Mouse (Mus musculus) large intestine, adult 2 months (tissue): ENCODE results near the gene Nr2e1. TPM values are rescaled to one million over a fixed set of nuclear protein-coding genes. Genes with fewer than 3 reads are reported as not detected.

ENCODE experiments used
- DNase-seq: peaks from one replicate; pipeline ENCODE4 v3.0.0-alpha.2; 2012; ENCODE audit warnings: low read depth, low spot score
- WGBS: fragments of 180-500 bp; shearing (Covaris S2); methylation state at CpG from one replicate; pipeline ENCODE4 v1.1.7; 2018; 5-methylcytosine and 5-hydroxymethylcytosine counted together
- polyA plus RNA-seq: library from polyadenylated mRNA; depleted of rRNA; stranded (reverse); fragments of >200 nt; gene quantifications from 2 replicates; pipeline ENCODE4 v1.2.3, GENCODE M21; 2012; rRNA removed

Nr2e1 gene
- polyA plus RNA-seq = not detected in 2 replicates

DNA sequence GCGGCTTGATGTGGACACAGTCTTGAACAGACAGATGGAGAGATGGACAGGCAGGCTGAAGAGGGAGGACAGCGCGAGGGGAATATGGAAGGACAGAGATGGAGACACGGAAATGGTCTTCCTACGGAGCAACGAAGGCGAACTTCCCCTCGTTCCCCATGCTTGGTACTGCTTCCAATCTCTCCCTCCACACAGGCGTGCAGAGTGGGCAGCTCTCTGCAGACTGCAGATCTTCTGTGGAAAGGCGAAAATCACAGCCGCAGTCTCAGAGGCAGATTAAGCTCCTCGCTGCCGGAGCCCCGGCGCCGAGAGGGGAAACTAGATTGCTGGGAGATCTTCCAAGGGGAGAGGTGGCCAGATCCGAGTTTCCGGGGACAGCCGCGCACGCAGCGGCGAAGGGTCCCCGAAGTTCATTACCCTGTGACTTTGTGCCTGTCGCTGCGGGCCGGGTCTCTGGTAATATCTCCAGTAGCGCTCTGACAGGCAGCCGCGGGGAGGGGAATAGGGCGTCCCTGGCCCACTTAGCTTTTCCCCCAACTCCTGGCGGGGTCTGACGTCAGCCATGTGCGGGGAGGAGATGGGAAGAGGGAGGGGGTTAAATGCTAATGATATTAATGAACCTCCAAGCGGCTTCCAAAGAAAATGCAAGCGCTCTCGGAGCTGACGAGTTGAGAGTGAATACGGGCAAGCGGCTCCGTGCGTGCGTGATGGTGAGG lies at the start of gene Nr2e1, which contains the start of gene Ostm1:
Gene Nr2e1 (minus strand): TSS at position 476 of the 716 bp plus-strand sequence.
Gene Ostm1 (plus strand): TSS at position 666 of the 716 bp plus-strand sequence.
- no peak for DNase-seq
- WGBS = 3% methylated on average over 43 of the region's 43 CpGs

DNA sequence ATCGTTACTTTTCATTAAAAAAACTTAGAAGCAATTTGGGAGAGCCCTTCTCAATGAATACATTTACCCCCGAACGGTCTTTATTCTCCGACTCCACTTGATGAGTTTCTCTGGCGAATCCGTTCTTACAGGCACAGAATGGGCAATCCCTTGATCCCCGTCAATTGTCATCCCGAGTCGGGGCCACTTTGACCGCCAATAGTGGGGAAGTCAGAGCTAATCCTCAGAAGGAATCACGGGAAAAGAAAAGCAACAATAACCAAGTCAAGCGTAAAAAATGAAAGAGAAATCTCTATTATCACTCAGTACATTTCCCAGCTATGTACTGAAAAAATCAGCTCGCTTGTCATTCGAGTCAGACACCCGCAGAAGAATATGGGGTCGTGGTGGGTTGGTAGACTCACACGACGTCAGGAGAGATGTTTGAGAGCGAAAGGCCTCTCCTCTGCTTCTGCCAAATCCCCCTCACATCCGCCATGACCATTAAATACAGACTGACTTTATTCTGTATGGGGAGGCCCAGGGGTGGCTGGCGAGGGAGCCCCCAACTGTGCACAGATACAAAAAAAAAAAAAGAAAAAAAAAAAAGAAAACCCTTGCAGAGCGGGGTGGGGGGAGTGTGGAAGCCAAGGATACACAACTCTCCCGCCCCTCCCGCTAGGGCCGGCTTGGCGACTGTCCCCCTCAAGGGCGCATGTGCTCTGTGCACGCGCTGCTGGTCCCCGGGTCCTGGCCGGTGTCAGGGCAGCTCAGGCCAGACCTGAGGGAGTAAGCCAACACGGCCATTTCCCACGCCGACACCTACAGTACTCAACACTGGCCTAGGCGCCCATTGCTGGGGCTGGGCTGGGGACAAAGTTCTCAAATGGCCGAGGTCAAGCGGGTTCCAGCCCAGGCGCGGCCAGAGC lies 49.3 kb upstream of the Nr2e1 start:
- 1% methylated on average over 39 of the region's 39 CpGs for WGBS
- DNase-seq = no peak

DNA sequence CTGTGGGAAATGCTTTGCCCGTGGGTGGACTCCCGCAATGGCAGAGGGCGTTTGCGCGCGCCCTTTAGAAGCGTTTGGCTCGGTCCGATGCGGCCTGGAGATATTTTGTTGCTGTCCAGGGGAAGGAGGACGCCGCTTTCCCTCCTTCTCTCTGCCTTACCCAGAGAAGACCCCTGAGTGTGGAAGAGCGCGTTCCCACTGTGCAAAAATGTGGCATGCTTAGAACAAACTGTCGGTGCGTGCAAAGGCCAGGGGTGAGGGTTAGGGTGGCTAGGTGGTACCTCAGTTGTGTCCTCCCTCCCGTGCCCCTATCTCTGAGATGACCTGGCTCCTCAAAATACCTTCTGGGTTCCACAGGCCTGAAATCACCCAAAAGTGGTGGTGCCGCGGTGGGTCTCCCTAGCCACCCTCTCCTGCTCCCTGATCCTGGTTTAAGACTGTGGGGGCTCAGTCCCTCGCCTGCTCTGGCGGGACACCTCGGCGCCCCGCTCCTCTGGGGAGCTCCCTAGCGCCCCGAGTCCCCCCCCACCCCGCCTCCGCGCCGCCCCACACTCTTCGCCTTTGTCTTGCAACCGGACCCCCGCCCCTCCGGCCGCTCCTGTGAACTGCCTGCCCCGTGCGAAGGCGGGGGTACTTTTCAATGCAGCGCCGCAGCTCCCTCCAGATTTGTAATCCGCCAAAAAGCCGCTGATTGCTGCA lies 48.5 kb upstream of the Nr2e1 start:
- whole genome bisulfite sequencing = 6% methylated on average over 42 of the region's 42 CpGs
- no peak for DNase-seq

DNA sequence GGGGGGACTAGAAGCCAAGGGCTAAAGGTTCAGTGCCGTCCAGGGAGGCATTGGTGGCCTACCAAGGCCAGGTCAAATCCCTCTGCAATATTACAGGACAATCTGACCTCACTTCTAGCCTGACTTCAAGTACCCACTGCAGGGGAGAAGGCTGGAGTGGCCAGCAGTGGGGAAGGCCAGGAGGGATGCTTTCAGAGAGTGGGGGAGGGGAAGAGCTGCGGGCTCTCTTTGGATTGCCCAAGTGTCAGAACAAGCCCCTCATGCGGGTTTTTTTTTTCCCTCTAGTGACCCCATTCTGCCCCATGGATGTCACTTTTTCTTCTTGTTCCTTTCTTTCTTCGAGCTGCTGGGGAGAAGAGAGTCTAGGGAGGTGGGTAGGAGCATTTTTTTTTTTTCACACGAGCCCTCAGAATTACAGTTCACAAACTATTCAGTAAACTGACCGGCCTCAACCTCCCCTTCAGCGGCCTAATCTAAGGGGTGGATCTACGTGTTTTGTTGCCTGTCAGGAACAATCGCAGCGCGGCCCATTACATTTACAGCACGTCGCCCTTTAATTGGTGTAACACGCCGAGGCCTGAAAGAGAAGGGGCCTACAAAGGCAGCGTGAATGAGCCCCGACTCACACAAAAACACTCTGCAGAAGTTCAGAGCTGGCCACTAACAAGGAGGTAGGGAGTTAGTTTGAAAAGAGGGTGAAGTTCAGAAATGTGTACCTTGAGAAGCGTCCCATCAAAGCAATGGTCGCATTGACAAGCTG lies 47.3 kb upstream of the Nr2e1 start:
- 16% methylated on average over 19 of the region's 19 CpGs for WGBS
- DNase-seq = no peak

GRCm38 (mm10) chr10:42625907-42626306 lies 42.5 kb upstream of the Nr2e1 start:
- WGBS = 53% methylated on average over 2 of the region's 2 CpGs
- DNase-seq = no peak

- 19% methylated on average over 2 of the region's 2 CpGs for WGBS
Measured at GRCm38 (mm10) chr10:42618291-42618690, 34.9 kb upstream of the Nr2e1 start.

DNA sequence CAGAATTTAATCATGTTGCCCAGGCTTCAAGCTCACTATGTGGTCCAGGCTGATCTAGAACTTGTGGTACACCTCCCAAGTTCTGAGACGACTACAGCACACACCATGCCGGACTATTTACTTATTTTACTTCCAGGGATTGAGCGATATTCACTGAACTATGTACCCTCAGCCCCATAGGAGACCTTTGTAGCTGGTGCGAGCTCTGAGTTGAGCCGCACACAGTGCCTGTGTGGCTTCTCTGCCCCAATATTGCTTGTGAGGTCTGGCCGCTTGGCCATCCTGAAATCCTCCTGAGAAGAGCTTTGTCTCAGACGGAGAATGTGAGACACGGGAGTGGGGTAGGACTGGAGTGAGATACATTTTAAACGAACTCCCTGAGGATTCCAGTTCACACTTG lies 31.3 kb upstream of the Nr2e1 start:
- DNase-seq = no peak
- 18% methylated on average over 9 of the region's 9 CpGs for WGBS

More at GRCm38 (mm10) chr10:42618291-42618690, 34.9 kb upstream of the Nr2e1 start:
- DNase-seq = no peak

GRCm38 (mm10) chr10:42613639-42614381 lies 30.4 kb upstream of the Nr2e1 start:
- DNase-seq = no peak
- WGBS = 2% methylated on average over 33 of the region's 40 CpGs

DNA sequence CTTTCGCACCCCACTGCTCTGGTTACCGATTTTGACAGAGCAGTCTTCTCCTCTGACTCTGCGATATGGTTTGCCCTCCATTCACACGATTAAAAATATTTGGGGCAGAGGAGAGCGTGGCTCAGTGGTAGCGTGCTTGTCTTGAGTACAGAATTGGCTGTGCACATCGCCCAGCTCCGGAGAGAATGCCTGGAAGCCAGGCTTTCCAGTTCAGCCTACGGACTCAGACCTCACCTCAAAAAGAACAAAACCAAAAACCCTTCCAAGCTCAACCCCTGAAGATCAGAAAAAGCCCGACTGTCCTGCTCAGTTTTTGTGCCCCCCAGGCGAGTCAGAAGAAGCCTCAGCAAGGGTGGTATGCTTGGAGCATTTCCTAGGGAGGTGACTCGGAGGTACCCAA lies 29.6 kb upstream of the Nr2e1 start:
- 14% methylated on average over 12 of the region's 12 CpGs for WGBS
- DNase-seq = no peak

- 82% methylated on average over 4 of the region's 4 CpGs for WGBS
- no peak for DNase-seq
Measured at GRCm38 (mm10) chr10:42606757-42607156, 23.3 kb upstream of the Nr2e1 start.

DNA sequence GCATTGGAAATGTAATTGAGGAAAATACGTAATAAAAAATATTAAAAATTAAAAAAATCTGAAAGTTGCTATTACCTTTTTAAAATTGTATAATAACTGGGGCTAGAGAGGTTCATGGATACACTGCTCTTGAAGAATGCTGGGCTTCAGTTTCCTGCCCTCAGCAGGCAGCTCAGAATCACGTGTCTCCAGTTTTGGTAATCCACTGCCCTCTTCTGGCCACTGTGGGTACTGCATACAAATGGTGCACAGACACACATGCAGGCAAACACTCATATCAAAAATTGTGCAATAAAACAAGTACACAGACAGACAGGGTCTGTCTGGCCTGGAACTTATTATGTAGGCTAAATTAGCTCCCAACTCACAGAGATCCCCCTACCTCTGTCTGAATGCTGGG lies 21.4 kb upstream of the Nr2e1 start:
- no peak for DNase-seq
- 70% methylated on average over 2 of the region's 2 CpGs for WGBS

GRCm38 (mm10) chr10:42601556-42601955 lies 18.1 kb upstream of the Nr2e1 start:
- DNase-seq = no peak
- 27% methylated on average over 10 of the region's 10 CpGs for WGBS

GRCm38 (mm10) chr10:42598615-42599014 lies 15.2 kb upstream of the Nr2e1 start:
- 64% methylated on average over 8 of the region's 8 CpGs for WGBS
- no peak for DNase-seq

- DNase-seq = no peak
- WGBS = 31% methylated on average over 7 of the region's 7 CpGs
Measured at GRCm38 (mm10) chr10:42593201-42593600, 9.8 kb upstream of the Nr2e1 start.

- WGBS = 4% methylated on average over 25 of the region's 25 CpGs
- no peak for DNase-seq
Measured at GRCm38 (mm10) chr10:42591993-42592686, 8.7 kb upstream of the Nr2e1 start.

- WGBS = 1% methylated on average over 67 of the region's 67 CpGs
- DNase-seq = no peak
Measured at GRCm38 (mm10) chr10:42591185-42591992, 8.0 kb upstream of the Nr2e1 start.
